Mouse (Mus musculus) left cerebral cortex, adult 6 months (tissue): ENCODE results near the gene Gm29094. TPM values are rescaled to one million over a fixed set of nuclear protein-coding genes. Genes with fewer than 3 reads are reported as not detected.

ENCODE experiments used
- long read RNA-seq, 2 experiments: library from polyadenylated mRNA; unstranded; transcript quantifications; one replicate each; pipeline ENCODE4 v2.0.0; 2019 to 2020
- polyA plus RNA-seq: library from polyadenylated mRNA; unstranded; fragments of <200 nt; fragmentation: Nextera tagmentation; gene quantifications from 2 replicates; pipeline ENCODE4 v1.2.3, GENCODE M21; 2021

Gene Gm29094
- not detected in 2 replicates for polyA plus RNA-seq
- long read RNA-seq, experiment 1 = 0 reads
- long read RNA-seq, experiment 2 = 0 reads

GRCm38 (mm10) chr9:89198969-89199416 is at the start of gene Gm29094, which contains the start of gene Bcl2a1b:
TSS of gene Gm29094 (plus strand) at chr9:89199379.
TSS of gene Bcl2a1b (plus strand) at chr9:89199209.

DNA sequence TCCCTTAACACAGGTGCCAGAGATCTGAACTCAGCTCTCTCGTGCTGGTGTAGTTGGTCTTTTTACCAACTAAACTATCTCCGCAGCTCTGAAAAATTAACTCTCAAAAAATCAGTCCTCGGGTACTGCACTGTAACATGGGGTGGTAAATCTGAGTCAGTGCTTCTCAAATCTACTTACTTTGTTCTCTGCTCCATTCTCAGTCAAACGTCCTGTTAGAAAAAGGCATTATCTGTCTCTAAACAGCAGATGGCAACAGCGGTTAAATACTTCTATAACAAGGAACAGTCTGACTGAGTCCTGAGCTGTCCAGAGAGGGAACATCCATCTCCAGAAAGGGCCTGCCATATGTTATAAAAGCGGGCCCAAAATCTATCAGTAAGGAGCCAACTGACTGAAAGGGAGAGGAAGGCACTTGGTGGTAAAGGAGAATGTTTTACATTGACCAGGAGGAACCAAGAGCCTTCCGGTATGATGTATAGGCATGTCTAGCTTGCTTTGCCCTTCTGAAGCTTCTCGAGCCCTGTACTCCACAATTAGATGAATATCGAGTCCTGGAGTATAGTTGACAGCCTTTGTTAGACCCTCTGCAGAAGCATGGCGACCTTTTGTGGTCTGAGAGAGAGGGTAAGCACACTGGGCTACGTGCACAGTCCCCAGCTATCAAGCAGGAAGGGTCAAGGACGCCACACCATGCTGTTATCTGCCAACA is 11.3 kb downstream of the Gm29094 start, which contains the start of gene Mthfs:
Mthfs (plus strand) TSS at position 324 of the 712 bp plus-strand sequence.

Other genes starting within 250 kb of the Gm29094 start
- gene Bcl2a1a, start 242.5 kb upstream of the Gm29094 start, polyA plus RNA-seq = 1.1 and 1.5 TPM in 2 replicates
- gene Trim43b, start 106.5 kb upstream of the Gm29094 start, polyA plus RNA-seq = not detected in 2 replicates
- gene Bcl2a1b, start 170 bp upstream of the Gm29094 start, polyA plus RNA-seq = 4.6 and 5.0 TPM in 2 replicates
- 31.1 and 41.8 TPM in 2 replicates for gene Mthfs, start 11.3 kb downstream of the Gm29094 start, polyA plus RNA-seq